Mouse (Mus musculus): ENCODE results near the gene Aoc2. TPM values are rescaled to one million over a fixed set of nuclear protein-coding genes. Genes with fewer than 3 reads are reported as not detected.

Aoc2 gene
- total and polyA plus RNA-seq, 3 experiments = 3.6 to 10.7 (median 5.5) TPM

- TF ChIP-seq MAFK (IDR thresholded peaks at IDR 0.05; ENCODE audit: insufficient replicate concordance, low read length) (no peak), HCFC1 (IDR thresholded peaks at IDR 0.05; ENCODE audit: low read depth, low read length) (peak; percentile 41; the same call in 1 of the 2 replicates), MYC (IDR thresholded peaks at IDR 0.05; ENCODE audit: low read depth, low read length) (peak; percentile 63; the same call in 1 of the 2 replicates), POLR2A (IDR thresholded peaks at IDR 0.05; ENCODE audit: low read depth, low read length) (peak; percentile 53), CTCF (conservative IDR thresholded peaks at IDR 0.05 in 1 of 2, IDR thresholded peaks at IDR 0.05 in 1 of 2; ENCODE audit: low read depth in 2 of 2, low read length in 2 of 2) (no peak), USF1 (IDR thresholded peaks at IDR 0.05; ENCODE audit: low read depth, low read length) (no peak), PAX5 (IDR thresholded peaks at IDR 0.05; ENCODE audit: low read length) (no peak), RAD21 (IDR thresholded peaks at IDR 0.05; ENCODE audit: low read depth, low read length) (no peak), JUND (conservative IDR thresholded peaks at IDR 0.05; ENCODE audit: low read depth, low read length) (peak; percentile 75), MAX (IDR thresholded peaks at IDR 0.05; ENCODE audit: low read length) (0 out of 2 replicates have a peak, but pooled peaks have one; percentile 56), ZKSCAN1 (IDR thresholded peaks at IDR 0.05; ENCODE audit: borderline replicate concordance, low read depth, low read length) (no peak), SMC3 (IDR thresholded peaks at IDR 0.05; ENCODE audit: low read depth, low read length) (no peak), RCOR1 (conservative IDR thresholded peaks at IDR 0.05; ENCODE audit: low read depth, low read length) (peak; percentile 23; the same call in 1 of the 2 replicates), CHD1 (IDR thresholded peaks at IDR 0.05; ENCODE audit: low read depth, low read length) (no peak), JUN (IDR thresholded peaks at IDR 0.05; ENCODE audit: insufficient read depth, low read depth, low read length) (peak; percentile 34; the same call in 1 of the 2 replicates), BHLHE40 (IDR thresholded peaks at IDR 0.05; ENCODE audit: low read depth, low read length) (peak; percentile 84), MXI1 (IDR thresholded peaks at IDR 0.05; ENCODE audit: low read depth, low read length) (no peak; the same call in 1 of the 2 replicates), NELFE (IDR thresholded peaks at IDR 0.05; ENCODE audit: low read depth, low read length) (no peak), E2F4 (IDR thresholded peaks at IDR 0.05; ENCODE audit: insufficient replicate concordance, low read depth, low read length) (no peak), TBP (conservative IDR thresholded peaks at IDR 0.05; ENCODE audit: low read depth, low read length) (0 out of 2 replicates have a peak, but pooled peaks have one; percentile 38), MEF2A (IDR thresholded peaks at IDR 0.05; ENCODE audit: borderline replicate concordance, low read depth, low read length) (no peak), ZNF384 (IDR thresholded peaks at IDR 0.05; ENCODE audit: low read depth, low read length) (no peak), POLR2AphosphoS2 (IDR thresholded peaks at IDR 0.05; ENCODE audit: low read depth, low read length) (no peak), ELF1 (IDR thresholded peaks at IDR 0.05; ENCODE audit: low read depth, low read length) (no peak), TCF12 (IDR thresholded peaks at IDR 0.05; ENCODE audit: low read depth, low read length) (no peak), IRF4 (IDR thresholded peaks at IDR 0.05; ENCODE audit: low read depth, low read length) (no peak), USF2 (conservative IDR thresholded peaks at IDR 0.05; ENCODE audit: low read depth, low read length) (no peak), SIN3A (IDR thresholded peaks at IDR 0.05; ENCODE audit: low read length) (no peak; the same call in 1 of the 2 replicates), ZMIZ1 (IDR thresholded peaks at IDR 0.05; ENCODE audit: low read depth, low read length) (no peak), ETS1 (conservative IDR thresholded peaks at IDR 0.05; ENCODE audit: low read depth, low read length) (peak; percentile 21; the same call in 1 of the 2 replicates), CHD2 (IDR thresholded peaks at IDR 0.05; ENCODE audit: low read length) (no peak), EP300 (IDR thresholded peaks at IDR 0.05; ENCODE audit: low read length) (peak; percentile 39), MAZ (IDR thresholded peaks at IDR 0.05; ENCODE audit: low read depth, low read length) (no peak; the same call in 1 of the 2 replicates), NRF1 (IDR thresholded peaks at IDR 0.05; ENCODE audit: low read depth, low read length) (0 out of 2 replicates have a peak, but pooled peaks have one; percentile 13), ZC3H11A (IDR thresholded peaks at IDR 0.05; ENCODE audit: low read depth, low read length) (no peak), UBTF (IDR thresholded peaks at IDR 0.05; ENCODE audit: low read depth, low read length) (no peak), KAT2A (IDR thresholded peaks at IDR 0.05; ENCODE audit: insufficient replicate concordance, low read length) (no peak), GABPA (IDR thresholded peaks at IDR 0.05; ENCODE audit: insufficient replicate concordance, low read depth, low read length) (no peak)
- Histone ChIP-seq H3K4me2 (ENCODE audit: insufficient read depth, low read depth, poor library complexity, severe bottlenecking) (peak overlapping the region; percentile 60), H3K9ac (ENCODE audit: insufficient read depth, low read depth) (peak overlapping the region; percentile 66), H3K27me3 (replicated peaks) (no peaks in the 10 kb centered on the region), H3K27ac (ENCODE audit: insufficient read depth, low read depth) (peak overlapping the region; percentile 37; the same call in 1 of the 2 replicates), H3K79me2 (replicated peaks; ENCODE audit: control insufficient read depth, extremely low read depth, insufficient read depth, poor library complexity, severe bottlenecking) (no peaks in the 10 kb centered on the region; the same call in 1 of the 2 replicates), H3K36me3 (replicated peaks in 1 of 2; ENCODE audit: control insufficient read depth in 1 of 2, insufficient read depth in 1 of 2, low read length in 1 of 2) (peaks cover 14 to 40% of the 10 kb centered on the region in 2 experiments), H3K4me1 (ENCODE audit: control insufficient read depth in 1 of 2, insufficient read depth in 2 of 2) (peaks cover 13 to 42% of the 10 kb centered on the region in 2 experiments), H3K4me3 (replicated peaks in 1 of 3; ENCODE audit: low read depth in 2 of 3, low read length in 2 of 3, poor library complexity in 1 of 3) (peak overlapping the region; percentile 77 to 91 (median 82)), H3K9me3 (replicated peaks; ENCODE audit: low read length) (no peaks in the 10 kb centered on the region)
- peak; percentile 78 for DNase-seq (ENCODE audit: extremely low read depth)
- dilution Hi-C loops (cut with MboI; ENCODE audit: extremely low pct_ligation_motif_present, extremely low pct_unique_long_range_greater_than_20kb, low sequenced_read_pairs) = no loop called here
- in situ Hi-C loops (cut with MboI; ENCODE audit: low pct_ligation_motif_present, low pct_unique_long_range_greater_than_20kb, low sequenced_read_pairs) = no loop called here
Observed at GRCm38 (mm10) chr11:101277381-101278222, 47.3 kb upstream of the Aoc2 start.
